Mouse (Mus musculus) NIH3T3 (cell line): ENCODE measurements around the gene 2310011J03Rik.
A peak's percentile ranks its signal among the peaks of the same experiment; 100 is the strongest.

Source experiments
- DNase-seq: peaks from one replicate; pipeline ENCODE4 v3.0.0-alpha.2; 2012; ENCODE audit warnings: low read depth

2310011J03Rik gene

DNA sequence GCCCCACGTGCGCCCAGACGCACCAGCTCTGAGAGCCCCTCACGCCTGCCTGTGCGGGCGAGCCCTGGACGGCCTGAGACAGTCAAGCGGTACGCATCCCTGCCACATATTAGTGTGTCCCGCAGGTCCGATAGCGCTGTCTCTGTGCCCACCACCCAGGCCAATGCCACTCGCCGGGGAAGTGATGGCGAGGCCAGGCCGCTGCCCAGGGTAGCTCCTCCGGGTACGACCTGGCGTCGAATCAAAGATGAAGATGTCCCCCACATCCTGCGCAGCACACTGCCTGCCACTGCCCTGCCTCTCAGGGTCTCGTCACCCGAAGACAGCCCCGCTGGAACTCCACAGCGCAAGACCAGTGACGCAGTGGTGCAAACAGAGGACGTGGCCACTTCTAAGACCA is 5.0 kb downstream of the 2310011J03Rik start:
- DNase-seq = no peak

DNA sequence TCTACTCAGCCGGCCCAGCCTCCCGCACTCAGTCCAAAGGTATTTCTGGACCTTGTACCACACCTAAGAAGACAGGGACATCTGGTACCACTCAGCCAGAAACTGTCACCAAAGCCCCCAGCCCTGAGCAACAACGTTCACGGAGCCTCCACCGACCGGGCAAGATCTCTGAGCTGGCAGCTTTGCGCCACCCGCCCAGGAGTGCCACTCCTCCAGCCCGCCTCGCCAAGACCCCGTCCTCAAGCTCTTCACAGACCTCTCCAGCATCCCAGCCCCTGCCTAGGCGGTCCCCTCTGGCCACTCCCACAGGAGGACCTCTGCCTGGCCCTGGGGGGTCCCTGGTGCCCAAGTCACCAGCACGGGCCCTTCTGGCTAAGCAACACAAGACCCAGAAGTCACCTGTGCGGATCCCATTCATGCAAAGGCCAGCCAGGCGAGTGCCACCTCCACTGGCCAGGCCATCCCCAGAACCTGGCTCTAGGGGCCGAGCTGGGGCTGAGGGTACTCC is 5.8 kb downstream of the 2310011J03Rik start:
- DNase-seq = no peak

DNA sequence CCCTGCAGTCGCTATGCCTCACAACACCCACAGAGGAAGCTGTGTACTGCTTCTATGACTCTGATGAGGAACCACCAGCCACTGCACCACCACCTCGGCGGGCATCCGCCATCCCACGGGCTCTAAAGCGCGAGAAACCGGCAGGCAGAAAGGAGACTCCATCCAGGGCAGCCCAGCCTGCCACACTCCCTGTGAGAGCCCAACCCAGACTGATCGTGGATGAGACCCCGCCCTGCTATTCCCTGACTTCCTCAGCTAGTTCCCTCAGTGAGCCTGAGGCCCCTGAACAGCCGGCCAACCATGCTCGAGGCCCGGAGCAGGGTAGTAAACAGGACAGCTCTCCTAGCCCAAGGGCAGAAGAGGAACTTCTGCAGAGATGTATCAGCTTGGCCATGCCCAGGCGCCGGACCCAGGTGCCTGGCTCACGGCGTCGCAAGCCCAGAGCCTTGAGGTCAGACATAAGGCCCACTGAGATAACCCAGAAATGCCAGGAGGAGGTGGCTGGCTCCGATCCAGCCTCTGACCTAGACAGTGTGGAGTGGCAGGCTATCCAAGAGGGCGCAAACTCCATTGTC is 6.6 kb downstream of the 2310011J03Rik start:
- DNase-seq = no peak

DNA sequence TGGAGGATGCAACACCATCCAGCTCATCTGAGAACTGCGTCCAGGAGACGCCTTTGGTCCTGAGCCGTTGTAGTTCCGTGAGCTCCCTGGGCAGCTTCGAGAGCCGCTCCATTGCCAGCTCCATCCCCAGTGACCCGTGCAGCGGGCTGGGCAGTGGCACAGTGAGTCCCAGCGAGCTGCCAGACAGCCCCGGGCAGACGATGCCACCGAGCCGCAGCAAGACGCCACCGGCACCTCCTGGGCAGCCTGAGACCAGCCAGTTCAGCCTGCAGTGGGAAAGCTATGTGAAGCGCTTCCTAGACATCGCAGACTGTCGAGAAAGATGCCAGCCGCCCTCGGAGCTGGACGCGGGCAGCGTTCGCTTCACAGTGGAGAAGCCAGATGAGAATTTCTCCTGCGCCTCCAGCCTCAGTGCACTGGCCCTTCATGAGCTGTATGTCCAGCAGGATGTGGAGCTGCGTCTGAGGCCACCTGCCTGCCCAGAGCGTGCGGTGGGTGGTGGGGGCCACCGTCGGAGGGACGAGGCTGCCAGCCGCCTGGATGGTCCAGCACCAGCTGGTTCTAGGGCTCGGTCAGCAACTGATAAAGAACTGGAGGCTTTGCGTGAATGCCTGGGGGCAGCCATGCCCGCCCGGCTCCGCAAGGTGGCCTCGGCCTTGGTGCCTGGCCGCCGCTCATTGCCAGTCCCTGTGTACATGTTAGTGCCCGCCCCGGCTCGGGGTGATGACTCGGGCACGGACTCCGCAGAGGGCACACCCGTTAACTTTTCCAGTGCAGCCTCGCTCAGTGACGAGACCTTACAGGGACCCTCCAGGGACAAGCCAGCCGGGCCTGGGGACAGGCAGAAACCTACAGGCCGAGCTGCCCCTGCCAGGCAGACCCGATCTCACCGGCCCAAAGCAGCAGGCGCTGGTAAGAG is 7.5 kb downstream of the 2310011J03Rik start:
- no peak for DNase-seq

DNA sequence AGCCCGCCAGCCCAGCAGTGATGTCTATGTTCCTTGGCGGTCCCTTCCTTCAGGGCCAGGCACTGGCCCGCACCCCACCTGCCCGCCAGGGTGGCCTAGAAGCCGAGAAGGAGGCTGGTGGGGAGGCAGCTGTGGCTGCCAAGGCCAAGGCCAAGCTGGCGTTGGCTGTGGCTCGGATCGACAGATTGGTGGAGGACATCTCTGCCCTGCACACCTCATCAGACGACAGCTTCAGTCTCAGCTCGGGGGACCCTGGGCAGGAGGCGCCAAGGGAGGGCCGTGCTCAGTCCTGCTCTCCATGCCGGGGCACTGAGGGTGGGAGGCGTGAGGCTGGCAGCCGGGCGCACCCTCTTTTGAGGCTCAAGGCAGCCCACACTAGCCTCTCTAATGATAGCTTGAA is 8.8 kb downstream of the 2310011J03Rik start:
- DNase-seq = no peak

DNA sequence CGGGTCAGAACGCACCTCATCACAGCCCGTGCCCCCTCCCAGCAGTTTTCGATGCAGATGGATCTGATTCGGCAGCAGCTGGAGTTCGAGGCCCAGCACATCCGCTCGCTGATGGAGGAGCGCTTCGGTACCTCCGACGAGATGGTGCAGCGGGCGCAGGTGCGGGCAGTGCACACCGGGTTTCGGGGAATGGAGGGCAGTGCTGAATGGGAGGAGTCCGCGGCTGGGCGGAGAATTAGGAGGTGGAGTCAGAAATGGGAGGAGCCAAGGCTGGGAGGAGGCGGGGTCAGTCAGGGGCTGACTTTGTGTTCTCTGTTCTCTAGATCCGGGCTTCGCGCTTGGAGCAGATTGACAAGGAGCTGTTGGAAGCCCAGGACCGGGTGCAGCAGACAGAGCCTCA is 15.5 kb downstream of the 2310011J03Rik start:
- DNase-seq = no peak

DNA sequence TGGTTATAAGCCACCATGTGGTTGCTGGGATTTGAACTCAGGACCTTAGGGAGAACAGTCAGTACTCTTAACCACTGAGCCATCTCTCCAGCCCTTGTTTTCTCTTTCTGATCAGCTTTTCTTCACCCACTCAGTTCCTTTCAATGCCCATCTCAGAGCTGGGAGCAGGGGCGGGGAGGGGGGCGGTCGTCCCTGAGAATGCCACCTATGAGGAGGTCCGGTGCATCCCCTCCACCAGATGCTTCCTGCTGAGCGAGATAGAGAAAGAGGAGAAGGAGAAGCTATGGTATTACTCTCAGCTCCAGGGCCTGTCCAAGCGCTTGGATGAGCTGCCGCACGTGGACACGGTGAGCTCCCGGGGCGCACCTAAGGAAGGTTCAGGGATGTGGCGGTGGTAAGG is 15.9 kb downstream of the 2310011J03Rik start:
- DNase-seq = no peak

DNA sequence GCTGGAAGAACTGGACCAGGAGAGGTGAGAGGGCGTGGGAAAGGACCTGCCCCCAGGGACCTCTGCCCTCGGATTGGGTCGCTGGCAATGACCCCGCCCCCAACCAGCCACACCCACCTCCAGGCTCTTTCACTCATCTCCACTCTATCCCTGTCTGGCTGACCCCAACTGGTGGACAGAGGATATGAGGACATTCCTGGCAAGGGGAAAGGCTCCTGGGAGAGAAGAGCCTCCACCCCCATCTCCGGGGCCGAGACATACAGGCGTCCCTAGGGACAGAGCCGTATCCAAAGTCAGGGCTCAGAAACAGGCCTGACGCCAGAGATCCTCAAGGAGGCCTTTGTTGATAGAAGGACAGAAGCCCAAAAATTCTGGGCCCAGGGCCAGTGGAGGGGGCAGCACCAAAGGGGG is 17.9 kb downstream of the 2310011J03Rik start:
- peak; percentile 46 for DNase-seq

DNA sequence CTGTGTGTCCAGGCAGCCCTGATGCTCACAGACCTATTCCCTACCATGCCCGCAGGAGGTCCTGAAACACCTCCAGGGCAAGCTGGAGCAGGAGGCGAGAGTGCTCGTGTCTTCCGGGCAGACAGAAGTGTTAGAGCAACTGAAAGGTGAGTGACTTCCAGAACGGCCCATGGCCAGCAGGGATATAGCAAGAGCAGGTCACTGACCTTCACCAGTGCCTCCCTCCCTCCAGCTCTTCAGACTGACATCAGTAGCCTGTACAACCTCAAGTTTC is 18.3 kb downstream of the 2310011J03Rik start:
- no peak for DNase-seq

DNA sequence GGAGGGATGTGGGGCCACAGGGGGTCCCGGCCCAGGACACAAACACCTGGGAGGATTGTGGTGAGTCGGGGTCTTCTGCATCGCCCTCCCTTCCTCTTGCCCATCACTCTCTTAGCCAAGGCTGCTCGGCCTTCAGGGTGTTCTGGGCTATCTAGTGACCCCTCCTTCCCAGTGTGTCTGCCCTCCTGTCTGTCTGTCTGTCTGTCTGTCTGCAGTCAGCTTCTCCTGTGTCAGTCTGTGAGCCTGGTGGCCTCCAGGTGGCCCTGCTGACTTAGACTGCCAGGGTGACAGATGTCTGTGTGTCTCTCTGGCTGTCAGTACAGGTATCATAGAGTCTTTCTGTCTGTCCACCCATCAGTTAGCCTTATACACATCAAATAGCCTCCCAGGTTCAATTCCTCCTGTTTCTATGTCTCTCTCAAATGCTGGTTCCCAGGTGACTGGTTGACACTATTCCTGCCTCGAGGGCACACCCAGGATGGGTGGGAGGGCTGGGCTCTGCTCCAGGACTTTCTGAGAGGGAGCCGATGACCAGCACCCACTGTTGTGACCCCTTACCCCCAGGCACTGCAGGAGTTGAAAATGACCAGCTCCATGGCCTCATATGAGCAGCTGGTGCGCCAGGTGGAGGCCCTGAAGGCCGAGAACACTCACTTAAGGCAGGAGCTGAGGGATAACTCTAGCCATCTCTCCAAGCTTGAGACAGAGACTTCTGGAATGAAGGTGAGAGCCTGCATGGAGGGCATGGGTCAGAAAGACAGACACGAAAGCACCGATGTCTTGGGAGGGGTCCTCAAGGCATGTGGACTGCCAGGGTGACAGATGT is 18.9 kb downstream of the 2310011J03Rik start:
- DNase-seq = no peak

DNA sequence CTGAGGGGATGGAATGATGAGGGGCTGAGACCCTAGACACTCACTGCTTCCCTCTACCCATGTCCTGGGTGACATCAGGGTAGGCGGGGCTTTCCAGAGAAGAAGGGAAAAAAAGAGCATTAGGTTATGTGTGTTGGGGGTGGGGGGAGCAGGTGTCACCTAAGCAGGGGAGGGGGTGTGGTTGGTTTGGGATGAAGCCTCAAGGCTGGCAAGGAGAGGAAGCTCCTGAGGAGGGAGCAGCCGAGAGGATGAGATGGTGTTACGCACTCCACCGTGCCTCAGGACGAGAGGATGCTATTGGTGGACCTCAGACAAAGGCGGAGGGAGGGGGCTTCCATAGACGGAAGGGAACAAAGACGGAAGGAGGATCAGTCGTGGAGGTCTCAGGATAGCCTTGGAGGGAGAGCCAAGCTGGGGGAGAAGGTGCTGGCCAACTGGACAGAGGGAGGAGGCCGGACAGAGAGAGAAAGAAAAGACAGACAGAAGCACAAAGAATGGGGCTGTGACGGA is 19.6 kb downstream of the 2310011J03Rik start:
- DNase-seq = no peak

DNA sequence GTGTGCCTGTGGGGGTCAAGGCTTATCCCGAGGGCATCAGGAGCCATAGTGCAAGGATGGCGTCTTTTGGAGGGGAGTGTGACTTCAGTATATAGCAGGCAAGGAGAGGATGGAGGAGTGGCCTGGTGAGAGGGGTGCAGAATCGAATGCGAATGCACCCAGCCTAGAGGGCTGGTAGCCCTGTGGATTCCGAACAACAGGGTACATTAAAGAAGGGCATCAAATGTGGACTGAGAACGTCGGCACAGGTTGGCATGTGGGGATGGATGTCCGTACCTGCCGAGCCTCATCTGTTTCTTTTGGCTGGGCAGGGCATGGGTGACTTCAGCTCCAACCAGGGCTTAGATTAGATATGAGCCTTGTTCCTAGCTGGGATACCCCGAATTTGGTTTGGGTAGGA is 20.5 kb downstream of the 2310011J03Rik start:
- no peak for DNase-seq

DNA sequence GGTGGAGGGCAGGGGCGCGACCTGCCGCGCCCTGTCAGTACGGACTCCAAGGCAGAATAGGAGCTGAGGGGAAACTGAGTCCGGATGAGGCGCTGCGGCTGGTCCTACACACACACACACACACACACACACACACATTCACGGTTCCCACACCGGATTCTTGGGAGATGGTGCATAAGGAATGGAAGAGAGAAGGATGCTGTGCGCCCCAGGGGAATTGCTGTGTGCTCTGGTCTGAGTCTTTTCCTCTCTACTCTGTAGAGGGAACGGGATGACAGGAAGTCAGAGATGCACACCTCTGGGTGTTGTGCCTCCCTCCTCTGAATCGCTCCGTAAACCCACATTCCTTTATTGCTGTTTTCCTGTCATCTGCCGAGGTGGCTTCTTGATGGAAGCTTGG is 21.0 kb downstream of the 2310011J03Rik start:
- no peak for DNase-seq

DNA sequence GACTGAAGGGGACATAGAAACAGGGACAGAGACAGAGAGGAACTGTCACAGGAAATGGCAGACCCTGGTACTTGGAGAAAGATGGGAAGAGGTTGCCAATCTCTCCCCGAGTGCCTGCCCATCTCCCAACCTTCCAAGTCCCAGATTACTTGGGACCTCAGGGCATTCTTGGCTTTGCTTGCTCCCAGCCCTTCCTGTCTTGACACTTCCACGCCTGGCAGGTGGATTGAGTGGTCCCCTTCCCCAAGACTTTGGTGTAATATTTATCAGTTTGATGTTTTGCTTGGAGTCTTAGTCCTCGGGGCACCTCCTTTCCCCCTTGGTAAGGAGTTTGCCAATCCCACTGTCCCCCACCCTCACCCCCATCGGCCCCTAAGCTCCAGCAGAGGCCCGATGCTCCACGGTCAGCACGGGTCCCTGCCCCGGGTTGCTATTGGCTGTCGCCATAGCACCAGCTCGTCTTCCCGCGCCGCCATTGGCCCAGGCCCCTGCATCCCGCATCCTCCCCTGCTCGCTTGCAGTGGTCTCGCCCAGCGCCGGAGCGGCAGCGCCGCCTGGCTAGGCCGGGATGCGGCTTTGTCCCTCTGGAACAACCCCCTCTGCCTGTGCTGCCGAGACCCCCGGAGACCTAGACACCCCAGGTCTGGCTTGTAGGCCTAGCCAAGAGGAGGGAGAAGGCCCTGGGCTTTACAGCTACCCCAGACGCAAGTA is 21.6 kb downstream of the 2310011J03Rik start:
- no peak for DNase-seq

DNA sequence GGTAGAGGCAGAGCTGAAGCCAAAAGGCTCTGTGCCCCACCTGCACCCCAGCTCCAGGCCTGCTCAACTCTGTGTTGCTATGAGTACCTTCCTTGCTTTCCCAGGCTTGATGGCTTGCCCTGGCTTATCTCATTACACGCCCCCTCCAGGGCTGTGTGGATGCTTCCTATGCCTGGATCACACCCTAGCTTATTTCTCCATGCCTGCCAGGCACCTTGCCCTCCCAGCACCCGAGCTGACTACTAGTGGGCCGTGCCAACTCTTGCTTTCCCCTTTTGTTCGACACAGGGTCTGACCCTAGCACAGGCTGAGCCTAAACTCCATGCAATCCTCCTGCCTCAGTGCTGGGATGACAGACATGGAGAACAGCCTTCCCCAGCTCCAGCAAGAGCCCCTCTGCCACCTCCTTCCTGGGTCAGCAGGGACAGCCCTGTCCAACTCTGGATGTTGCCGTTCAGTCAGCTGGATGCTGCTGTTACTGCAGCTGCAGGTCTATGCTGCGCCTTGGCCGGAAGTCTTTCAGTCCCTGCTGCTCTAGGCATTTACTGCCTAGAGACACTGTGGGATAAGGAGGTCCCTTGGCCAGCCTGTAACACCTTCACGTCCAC is 22.7 kb downstream of the 2310011J03Rik start:
- DNase-seq = no peak

DNA sequence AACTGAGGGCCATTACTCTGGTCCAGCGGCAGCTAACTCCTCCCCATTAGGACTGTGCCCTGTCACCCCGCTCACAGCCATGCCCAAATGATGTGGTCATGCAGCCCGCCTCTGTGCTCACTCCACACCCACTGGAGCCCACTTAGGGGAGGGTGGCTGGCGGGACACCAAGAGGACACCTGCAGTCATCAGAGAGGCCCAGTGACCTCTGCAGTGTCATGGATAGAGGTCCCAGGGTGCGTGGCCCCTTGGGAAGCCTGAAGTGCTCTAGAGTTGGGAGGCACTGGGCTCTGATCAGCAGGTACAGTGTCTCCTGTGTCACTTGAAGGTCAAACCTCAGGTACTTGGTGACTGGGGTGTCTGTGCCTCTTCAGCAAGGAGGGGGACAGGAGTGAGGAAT is 23.5 kb downstream of the 2310011J03Rik start:
- DNase-seq = no peak

DNA sequence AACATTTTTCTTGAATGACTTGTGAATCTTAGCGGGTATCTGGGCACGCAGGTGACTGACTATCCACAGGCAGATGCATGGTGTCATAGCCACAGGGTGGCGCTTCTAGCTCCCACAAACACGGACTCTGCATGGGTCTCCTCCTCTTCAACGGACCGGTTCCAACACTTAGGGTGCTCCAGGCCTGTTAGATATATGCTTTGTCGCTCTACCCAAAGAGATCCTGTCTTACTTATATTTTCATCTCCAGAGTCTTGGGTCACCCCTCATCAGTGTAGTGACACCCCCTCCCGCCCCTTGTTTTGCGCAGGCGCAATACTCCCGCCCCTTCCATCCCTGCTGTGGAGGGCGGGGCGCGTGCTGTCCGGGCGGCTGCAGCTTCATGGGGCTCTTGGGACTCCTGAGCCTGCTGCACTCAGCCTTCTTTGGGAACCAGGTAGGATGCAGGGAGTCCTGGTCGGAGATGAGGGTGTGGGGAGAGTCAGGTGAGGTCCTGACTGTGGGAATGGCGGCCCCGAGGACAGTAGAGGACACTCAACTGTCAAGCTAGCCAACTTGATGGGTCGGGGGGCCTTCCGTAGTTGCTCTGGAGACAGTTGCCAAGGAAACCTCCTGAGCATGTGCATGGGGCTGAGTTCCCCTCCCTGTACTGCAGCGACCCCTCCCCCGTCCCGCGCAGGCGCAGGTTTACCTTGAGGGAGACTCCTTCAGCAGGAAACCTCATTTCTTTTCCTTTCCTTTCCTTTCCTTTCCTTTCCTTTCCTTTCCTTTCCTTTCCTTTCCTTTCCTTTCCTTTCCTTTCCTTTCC is 24.5 kb downstream of the 2310011J03Rik start, which contains the start of gene Apc2:
TSS of gene Apc2 (plus strand) at position 360 of the 808 bp plus-strand sequence.
- DNase-seq = peak; percentile 80

DNA sequence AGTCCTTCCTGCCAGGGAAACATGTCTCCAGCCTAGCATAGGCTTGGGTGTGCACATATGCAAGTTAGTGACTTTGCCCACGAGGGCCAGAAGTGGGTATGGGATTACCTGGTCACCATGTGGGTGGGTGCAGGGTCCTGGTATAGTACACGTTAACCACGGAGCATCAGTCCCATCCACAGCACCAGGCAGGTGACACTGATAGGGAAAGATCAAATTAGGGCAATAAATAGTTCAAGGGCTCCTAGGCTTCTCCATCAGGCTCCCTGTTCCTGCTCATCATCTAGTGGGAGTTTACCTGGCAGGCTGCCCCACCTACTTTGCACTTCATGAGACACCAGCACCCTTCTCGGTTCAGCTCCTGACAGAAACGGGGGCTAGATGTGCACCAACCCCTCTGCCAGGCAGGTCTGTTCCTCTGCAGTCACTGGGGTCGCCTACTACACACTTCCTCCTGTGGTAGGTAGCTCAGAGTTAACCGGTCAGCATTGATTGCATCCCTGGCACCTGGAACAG is 25.5 kb downstream of the 2310011J03Rik start:
- DNase-seq = peak; percentile 24

DNA sequence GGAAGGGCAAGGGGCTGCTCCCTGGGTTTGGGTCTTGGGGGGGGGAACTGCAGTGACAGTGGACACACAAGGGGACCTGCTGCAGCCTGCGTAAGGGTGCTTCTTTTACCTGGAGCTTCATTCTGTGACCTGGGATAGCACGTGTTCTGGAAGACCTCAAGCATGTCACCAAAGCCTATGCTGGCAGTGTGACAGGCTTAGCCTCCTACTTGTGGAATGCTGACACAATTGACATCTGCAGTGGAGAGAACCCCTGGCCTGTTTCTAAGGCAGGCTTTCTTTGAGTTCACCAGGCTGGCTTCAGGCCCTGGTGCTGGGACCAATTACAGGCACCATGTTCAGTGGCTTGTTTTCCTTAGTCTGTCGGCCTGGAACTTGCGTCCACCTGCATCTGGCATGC is 26.0 kb downstream of the 2310011J03Rik start:
- peak; percentile 44 for DNase-seq

DNA sequence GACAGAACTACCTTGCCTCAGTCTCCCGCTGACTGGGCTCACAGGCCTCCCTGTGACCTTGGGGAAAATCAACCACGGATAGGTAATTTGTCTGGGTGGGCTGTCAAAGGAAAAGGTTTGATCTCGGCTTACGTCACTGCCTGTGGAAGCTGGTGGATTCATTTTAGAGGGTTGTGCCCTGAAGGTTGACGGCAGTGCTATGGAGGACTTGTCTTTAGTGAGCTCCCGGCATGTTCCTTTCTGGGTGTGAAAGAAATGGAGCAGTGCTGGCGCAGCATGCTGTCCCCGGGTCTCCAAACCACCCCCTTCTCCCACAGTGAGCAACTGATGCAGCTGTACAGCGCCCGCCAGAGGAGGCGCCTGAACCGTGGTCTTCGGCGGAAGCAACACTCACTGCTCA is 27.0 kb downstream of the 2310011J03Rik start:
- DNase-seq = peak; percentile 64
